Mouse (Mus musculus): ENCODE measurements at regions not wholly inside any gene's neighbourhood (a gene's known extent, or its start where the extent isn't known, plus 50 kb on each side); places are given as distances from the start of the nearest gene placed in this dataset.

- Histone ChIP-seq H3K36me3 (no peaks in the 10 kb centered on the region), H3K4me1 (peaks cover 24% of the 10 kb centered on the region), H3K27ac (no peak overlapping the region), H3K27me3 (ENCODE audit: low read depth, poor library complexity, severe bottlenecking) (no peaks in the 10 kb centered on the region), H3K4me3 (no peak overlapping the region), H3K9me3 (replicated peaks) (no peaks in the 10 kb centered on the region)
- DNase-seq (ENCODE audit: low spot score) = no peak
- WGBS = 40% methylated on average over 5 of the region's 5 CpGs
Observed at GRCm38 (mm10) chr15:37133916-37134315, 126.3 kb upstream of the Zfp706 start.

- no peaks in the 10 kb centered on the region for H3K27me3 ChIP-seq (ENCODE audit: low read depth, poor library complexity, severe bottlenecking)
- H3K4me3 ChIP-seq = no peak overlapping the region
- 0 out of 2 replicates have a peak, but pooled peaks cover 5% of the 10 kb centered on the region for H3K4me1 ChIP-seq
- 74% methylated on average over 7 of the region's 7 CpGs for WGBS
- no peak for DNase-seq (ENCODE audit: low spot score)
- no peaks in the 10 kb centered on the region for H3K9me3 ChIP-seq (replicated peaks)
- no peaks in the 10 kb centered on the region for H3K36me3 ChIP-seq
- H3K27ac ChIP-seq = no peak overlapping the region
Observed at GRCm38 (mm10) chr15:37127681-37128080, 120.1 kb upstream of the Zfp706 start.

- no peak for DNase-seq (ENCODE audit: low spot score)
Observed at GRCm38 (mm10) chr15:37127170-37127569, 119.6 kb upstream of the Zfp706 start.

GRCm38 (mm10) chr15:37125823-37126222, 118.2 kb upstream of the Zfp706 start:
- Histone ChIP-seq H3K27ac (no peak overlapping the region), H3K4me3 (no peak overlapping the region), H3K4me1 (0 out of 2 replicates have a peak, but pooled peaks cover 5% of the 10 kb centered on the region), H3K36me3 (no peaks in the 10 kb centered on the region), H3K9me3 (replicated peaks) (no peaks in the 10 kb centered on the region), H3K27me3 (ENCODE audit: low read depth, poor library complexity, severe bottlenecking) (no peaks in the 10 kb centered on the region)
- DNase-seq (ENCODE audit: low spot score) = no peak
- WGBS = 79% methylated on average over 4 of the region's 4 CpGs

More at GRCm38 (mm10) chr15:37127170-37127569, 119.6 kb upstream of the Zfp706 start:
- Histone ChIP-seq H3K27ac (no peak overlapping the region), H3K4me3 (no peak overlapping the region), H3K27me3 (ENCODE audit: low read depth, poor library complexity, severe bottlenecking) (no peaks in the 10 kb centered on the region), H3K36me3 (no peaks in the 10 kb centered on the region), H3K4me1 (0 out of 2 replicates have a peak, but pooled peaks cover 5% of the 10 kb centered on the region), H3K9me3 (replicated peaks) (no peaks in the 10 kb centered on the region)
- WGBS = 96% methylated on average over 4 of the region's 4 CpGs

- H3K4me3 ChIP-seq = no peak overlapping the region
- DNase-seq (ENCODE audit: low spot score) = no peak
- H3K27me3 ChIP-seq (ENCODE audit: low read depth, poor library complexity, severe bottlenecking) = no peaks in the 10 kb centered on the region
- WGBS = 89% methylated on average over 2 of the region's 2 CpGs
- no peak overlapping the region for H3K27ac ChIP-seq
- no peaks in the 10 kb centered on the region for H3K36me3 ChIP-seq
- 0 out of 2 replicates have a peak, but pooled peaks cover 5% of the 10 kb centered on the region for H3K4me1 ChIP-seq
- H3K9me3 ChIP-seq (replicated peaks) = no peaks in the 10 kb centered on the region
Observed at GRCm38 (mm10) chr15:37124951-37125350, 117.4 kb upstream of the Zfp706 start.

GRCm38 (mm10) chr15:37124299-37124698, 116.7 kb upstream of the Zfp706 start:
- 87% methylated on average over 7 of the region's 7 CpGs for WGBS

GRCm38 (mm10) chr15:37120381-37120780, 112.8 kb upstream of the Zfp706 start:
- H3K9me3 ChIP-seq (replicated peaks) = no peaks in the 10 kb centered on the region
- no peak overlapping the region for H3K4me3 ChIP-seq
- no peak overlapping the region for H3K27ac ChIP-seq
- no peaks in the 10 kb centered on the region for H3K36me3 ChIP-seq
- no peaks in the 10 kb centered on the region for H3K27me3 ChIP-seq (ENCODE audit: low read depth, poor library complexity, severe bottlenecking)
- no peaks in the 10 kb centered on the region for H3K4me1 ChIP-seq
- 23% methylated on average over 6 of the region's 6 CpGs for WGBS
- peak; percentile 89 for DNase-seq (ENCODE audit: low spot score)

More at GRCm38 (mm10) chr15:37124299-37124698, 116.7 kb upstream of the Zfp706 start:
- Histone ChIP-seq H3K27me3 (ENCODE audit: low read depth, poor library complexity, severe bottlenecking) (no peaks in the 10 kb centered on the region), H3K36me3 (no peaks in the 10 kb centered on the region), H3K4me3 (no peak overlapping the region), H3K9me3 (replicated peaks) (no peaks in the 10 kb centered on the region), H3K4me1 (0 out of 2 replicates have a peak, but pooled peaks cover 5% of the 10 kb centered on the region), H3K27ac (no peak overlapping the region)
- no peak for DNase-seq (ENCODE audit: low spot score)

GRCm38 (mm10) chr15:37114119-37114518, 106.5 kb upstream of the Zfp706 start:
- WGBS = 14% methylated on average over 8 of the region's 8 CpGs
- no peaks in the 10 kb centered on the region for H3K27me3 ChIP-seq (ENCODE audit: low read depth, poor library complexity, severe bottlenecking)
- no peaks in the 10 kb centered on the region for H3K9me3 ChIP-seq (replicated peaks)
- no peaks in the 10 kb centered on the region for H3K36me3 ChIP-seq
- no peak overlapping the region for H3K4me3 ChIP-seq
- DNase-seq (ENCODE audit: low spot score) = peak; percentile 88
- H3K27ac ChIP-seq = no peak overlapping the region
- H3K4me1 ChIP-seq = no peaks in the 10 kb centered on the region

- no peak overlapping the region for H3K27ac ChIP-seq
- WGBS = 92% methylated on average over 14 of the region's 14 CpGs
Observed at GRCm38 (mm10) chr15:37110462-37110861, 102.9 kb upstream of the Zfp706 start.

GRCm38 (mm10) chr15:37102035-37102555, 94.5 kb upstream of the Zfp706 start:
- WGBS = 77% methylated on average over 2 of the region's 2 CpGs
- DNase-seq (ENCODE audit: low spot score) = no peak

More at GRCm38 (mm10) chr15:37110462-37110861, 102.9 kb upstream of the Zfp706 start:
- Histone ChIP-seq H3K4me1 (no peaks in the 10 kb centered on the region), H3K27me3 (ENCODE audit: low read depth, poor library complexity, severe bottlenecking) (no peaks in the 10 kb centered on the region), H3K4me3 (no peak overlapping the region), H3K9me3 (replicated peaks) (no peaks in the 10 kb centered on the region), H3K36me3 (no peaks in the 10 kb centered on the region)
- DNase-seq (ENCODE audit: low spot score) = no peak

GRCm38 (mm10) chr15:37101419-37101818, 93.8 kb upstream of the Zfp706 start:
- 0 out of 2 replicates have a peak, but pooled peaks cover 3% of the 10 kb centered on the region for H3K4me1 ChIP-seq
- no peaks in the 10 kb centered on the region for H3K9me3 ChIP-seq (replicated peaks)
- no peaks in the 10 kb centered on the region for H3K36me3 ChIP-seq
- 85% methylated on average over 1 of the region's 1 CpGs for WGBS
- no peak for DNase-seq (ENCODE audit: low spot score)
- H3K27me3 ChIP-seq (ENCODE audit: low read depth, poor library complexity, severe bottlenecking) = no peaks in the 10 kb centered on the region
- H3K4me3 ChIP-seq = no peak overlapping the region
- no peak overlapping the region for H3K27ac ChIP-seq

More at GRCm38 (mm10) chr15:37102035-37102555, 94.5 kb upstream of the Zfp706 start:
- Histone ChIP-seq H3K36me3 (no peaks in the 10 kb centered on the region), H3K4me1 (0 out of 2 replicates have a peak, but pooled peaks cover 3% of the 10 kb centered on the region), H3K9me3 (replicated peaks) (no peaks in the 10 kb centered on the region), H3K27me3 (ENCODE audit: low read depth, poor library complexity, severe bottlenecking) (no peaks in the 10 kb centered on the region), H3K27ac (no peak overlapping the region), H3K4me3 (no peak overlapping the region)

GRCm38 (mm10) chr15:37100767-37101288, 93.3 kb upstream of the Zfp706 start:
- Histone ChIP-seq H3K4me3 (no peak overlapping the region), H3K27me3 (ENCODE audit: low read depth, poor library complexity, severe bottlenecking) (no peaks in the 10 kb centered on the region), H3K9me3 (replicated peaks) (no peaks in the 10 kb centered on the region), H3K36me3 (no peaks in the 10 kb centered on the region), H3K27ac (no peak overlapping the region), H3K4me1 (0 out of 2 replicates have a peak, but pooled peaks cover 3% of the 10 kb centered on the region)
- WGBS = 94% methylated on average over 6 of the region's 6 CpGs
- DNase-seq (ENCODE audit: low spot score) = no peak

GRCm38 (mm10) chr15:37099927-37100766, 92.6 kb upstream of the Zfp706 start:
- 49% methylated on average over 17 of the region's 17 CpGs for WGBS
- H3K4me3 ChIP-seq = peak overlapping the region; percentile 42
- H3K36me3 ChIP-seq = no peaks in the 10 kb centered on the region
- no peak overlapping the region for H3K27ac ChIP-seq
- DNase-seq (ENCODE audit: low spot score) = peak; percentile 65
- H3K4me1 ChIP-seq = 0 out of 2 replicates have a peak, but pooled peaks cover 3% of the 10 kb centered on the region
- H3K9me3 ChIP-seq (replicated peaks) = no peaks in the 10 kb centered on the region
- no peaks in the 10 kb centered on the region for H3K27me3 ChIP-seq (ENCODE audit: low read depth, poor library complexity, severe bottlenecking)
